Mouse (Mus musculus) gastrocnemius, postnatal 25 days (tissue): ENCODE data around the gene Bdh1. TPM values are rescaled to one million over a fixed set of nuclear protein-coding genes. Genes with fewer than 3 reads are reported as not detected.

Experiments used
- DNase-seq: peaks from one replicate; pipeline ENCODE4 v3.0.0; 2022
- total RNA-seq, 2 experiments: library from RNA; stranded (reverse); gene quantifications; 1 replicate in 1 of 2; 2 replicates in 1 of 2; pipeline ENCODE4 v1.2.3; 2021

Bdh1 gene
- total RNA-seq, 2 experiments from 2014 or later, result 4.7 to 13.8 TPM

- no peak for DNase-seq
Measured at GRCm38 (mm10) chr16:31500969-31501750, 79.1 kb downstream of the Bdh1 start.

DNA sequence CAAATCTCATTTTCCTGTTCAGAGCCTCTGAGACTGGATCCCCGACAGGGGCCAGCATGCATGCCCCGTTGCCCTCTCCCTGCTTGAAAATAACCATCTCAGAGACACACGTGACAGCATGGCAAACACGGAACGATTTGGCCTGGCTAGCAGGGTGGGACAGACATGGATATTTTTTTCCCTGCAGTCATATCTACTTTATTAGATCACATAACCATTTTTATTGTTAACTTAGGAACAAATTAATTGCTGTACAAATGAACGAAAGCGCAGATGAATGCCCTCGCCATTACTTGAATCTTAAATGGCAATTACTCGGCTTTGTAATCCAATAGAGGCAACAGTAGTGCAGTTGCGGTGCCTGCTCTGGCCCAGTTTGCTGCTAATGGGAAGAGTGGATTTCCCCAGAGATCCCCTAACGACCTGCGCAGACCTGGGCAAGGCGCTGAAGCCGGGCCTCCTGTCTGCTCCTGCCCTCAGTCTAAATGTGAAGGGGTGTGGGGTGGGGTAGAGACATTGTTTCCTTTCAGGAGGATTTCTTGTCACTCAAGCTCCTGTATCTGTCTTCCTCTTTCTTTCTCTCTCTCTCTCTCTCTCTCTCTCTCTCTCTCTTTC, 79.8 kb downstream of the Bdh1 start:
- no peak for DNase-seq

- no peak for DNase-seq
Measured at GRCm38 (mm10) chr16:31506665-31507456, 84.8 kb downstream of the Bdh1 start.

DNA sequence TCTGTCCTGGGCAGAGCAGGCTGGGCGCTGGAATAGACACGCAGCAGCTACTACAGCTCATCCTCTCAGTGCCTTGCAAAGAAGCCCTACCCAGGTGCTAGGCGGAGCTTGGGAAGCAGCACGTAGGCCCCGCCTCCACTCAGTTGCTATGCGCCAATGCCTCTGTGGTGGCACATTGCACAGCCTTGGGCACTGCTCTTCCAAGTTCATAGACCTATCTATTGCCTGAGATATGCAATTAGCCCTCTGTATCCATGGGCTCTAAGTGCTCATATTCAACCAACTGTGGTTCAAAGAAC, 85.3 kb downstream of the Bdh1 start:
- no peak for DNase-seq

- DNase-seq, result no peak
Measured at GRCm38 (mm10) chr16:31507794-31508526, 85.9 kb downstream of the Bdh1 start.

Other genes with a start within 250 kb of the Bdh1 start
- gene Acap2, start 221.0 kb upstream of the Bdh1 start, total RNA-seq, result 10 to 100 TPM in 1 of 2 experiments, 1 to 10 TPM in 1; 8.5 to 10.8 TPM
- 10 to 100 TPM; 67.7 to 74.0 TPM for gene Ppp1r2, start 147.0 kb upstream of the Bdh1 start, total RNA-seq
- gene Apod, start 107.5 kb upstream of the Bdh1 start, total RNA-seq, result 10 to 100 TPM; 22.1 to 22.6 TPM
- 10 to 100 TPM; 33.5 to 35.5 TPM for gene Dlg1, start 241.2 kb downstream of the Bdh1 start, total RNA-seq